Mouse (Mus musculus) ES-CJ7 (cell line): ENCODE data around the gene Arhgef28.

ENCODE experiments used
- DNase-seq: peaks from one replicate; pipeline ENCODE4 v3.0.0; 2011; ENCODE audit warnings: low read depth, low spot score

Gene Arhgef28

DNA sequence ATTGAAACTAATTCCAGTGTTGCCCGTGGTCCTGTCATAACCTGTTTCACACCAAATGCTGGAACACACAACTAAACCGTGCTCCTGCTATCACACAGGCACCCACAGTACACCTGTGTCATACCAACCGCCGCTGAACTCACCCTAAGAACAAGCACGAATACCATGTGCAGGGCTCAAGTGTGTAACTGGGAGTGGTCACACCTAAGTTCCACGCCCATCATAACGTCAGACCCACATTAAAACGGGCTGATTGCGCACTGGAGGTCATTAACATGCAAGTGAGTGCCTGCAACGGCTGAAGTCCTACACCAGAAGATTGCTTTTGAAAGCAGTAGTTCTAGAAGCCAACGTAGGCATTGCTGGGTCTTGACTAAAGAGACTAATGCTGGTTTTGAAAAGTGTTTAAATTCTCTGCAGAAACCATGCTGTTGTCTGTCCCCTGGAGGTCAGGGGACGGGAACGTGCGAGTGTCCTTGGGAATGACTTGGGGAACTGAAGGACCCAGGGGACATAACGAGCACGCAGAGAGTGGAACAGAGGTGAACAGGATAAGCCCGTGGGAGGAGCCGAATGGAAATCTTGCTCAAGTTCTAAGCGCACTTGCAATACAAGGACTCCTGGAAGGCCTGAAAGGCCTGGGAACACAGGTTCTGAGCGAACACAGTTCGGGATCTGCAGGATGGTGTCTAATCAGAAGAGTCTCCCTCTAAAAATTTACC lies 22.9 kb downstream of the Arhgef28 start:
- no peak for DNase-seq

DNA sequence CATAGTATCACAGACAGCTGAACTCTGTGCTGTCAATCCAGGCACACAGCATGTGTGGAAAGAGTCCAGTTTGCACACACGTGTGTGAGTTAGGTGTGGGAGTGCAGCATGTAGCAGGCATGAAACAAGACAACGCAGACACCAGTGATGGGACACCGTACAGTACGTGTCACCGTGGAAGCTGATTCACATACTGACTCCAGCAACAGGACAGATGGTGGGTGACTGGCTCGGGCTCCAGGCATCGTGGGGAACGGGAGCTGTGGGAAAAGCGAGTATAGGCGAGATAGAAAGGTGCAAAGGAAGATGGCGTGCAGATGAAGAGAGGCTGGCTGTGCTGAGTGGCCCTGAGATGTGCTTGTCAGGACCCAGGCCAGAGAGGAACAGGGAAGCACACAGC lies 23.9 kb downstream of the Arhgef28 start:
- DNase-seq, result no peak

DNA sequence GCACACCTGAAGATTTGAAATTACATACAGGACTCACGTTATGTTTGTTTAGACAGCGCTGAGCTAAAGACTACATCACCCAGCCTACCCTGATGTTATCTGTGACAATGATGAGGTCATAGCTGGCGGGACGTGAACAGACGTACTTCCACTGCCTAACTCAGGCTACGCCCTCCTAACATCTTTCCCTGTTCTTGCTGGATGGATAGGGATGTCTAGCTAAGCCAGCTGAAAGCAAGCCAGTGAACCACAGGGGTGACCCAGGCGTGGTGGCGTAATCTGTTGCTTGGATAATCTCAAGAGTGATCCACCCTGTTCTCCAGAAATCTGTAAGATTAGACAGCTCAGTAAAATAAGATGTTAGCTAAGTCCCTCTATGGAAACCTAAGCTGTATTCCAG lies 25.6 kb downstream of the Arhgef28 start:
- DNase-seq, result no peak

DNA sequence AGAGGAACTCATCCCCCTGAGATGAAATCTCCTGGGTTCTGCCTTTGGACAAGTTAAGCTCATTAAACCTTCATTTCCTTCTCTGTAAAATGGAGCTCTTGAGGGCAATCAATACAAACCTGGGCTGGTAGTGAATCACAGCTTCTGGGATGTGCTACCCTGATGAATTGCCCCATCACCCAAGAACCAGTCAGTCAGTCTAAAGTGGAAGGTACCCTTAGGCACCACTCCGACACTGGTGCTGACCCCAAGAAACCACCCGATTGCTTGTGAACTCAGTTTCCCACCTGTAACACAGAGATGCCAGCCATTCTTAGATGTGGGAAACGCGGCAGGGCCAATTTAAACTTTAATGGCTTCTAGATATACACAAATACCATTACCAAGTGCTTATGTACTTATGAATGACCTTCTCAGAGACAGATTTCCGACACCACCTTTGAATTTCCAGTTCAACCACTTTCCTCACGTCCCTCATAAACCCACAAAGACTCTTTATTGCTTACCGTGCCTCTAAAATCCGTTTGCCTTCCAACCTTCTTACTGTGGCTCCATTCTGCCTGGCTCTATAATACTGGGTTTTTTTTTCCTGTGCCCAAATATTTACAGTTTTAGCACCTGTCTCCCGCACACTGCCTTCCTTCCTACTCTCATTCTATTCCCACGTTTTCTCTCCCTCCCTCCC lies 30.8 kb downstream of the Arhgef28 start:
- no peak for DNase-seq

DNA sequence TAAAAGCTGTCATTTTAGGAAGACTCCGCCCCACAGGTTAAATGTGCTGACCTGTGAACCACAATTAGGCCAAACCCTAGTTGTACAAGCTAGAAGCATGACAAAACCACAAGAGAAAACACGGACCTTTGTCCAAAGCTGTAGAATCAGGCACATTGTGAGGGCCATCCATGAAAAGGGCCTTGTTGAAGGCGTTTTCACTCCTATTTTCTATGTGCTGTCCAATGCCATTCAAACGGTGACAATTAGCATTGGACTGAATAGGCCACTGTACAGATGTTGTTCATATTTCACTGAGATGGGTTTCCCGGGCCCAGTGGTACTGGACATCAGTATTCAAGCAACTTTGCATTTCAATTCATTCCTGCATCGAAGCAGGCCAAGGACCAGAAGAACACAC lies 33.2 kb downstream of the Arhgef28 start:
- no peak for DNase-seq

DNA sequence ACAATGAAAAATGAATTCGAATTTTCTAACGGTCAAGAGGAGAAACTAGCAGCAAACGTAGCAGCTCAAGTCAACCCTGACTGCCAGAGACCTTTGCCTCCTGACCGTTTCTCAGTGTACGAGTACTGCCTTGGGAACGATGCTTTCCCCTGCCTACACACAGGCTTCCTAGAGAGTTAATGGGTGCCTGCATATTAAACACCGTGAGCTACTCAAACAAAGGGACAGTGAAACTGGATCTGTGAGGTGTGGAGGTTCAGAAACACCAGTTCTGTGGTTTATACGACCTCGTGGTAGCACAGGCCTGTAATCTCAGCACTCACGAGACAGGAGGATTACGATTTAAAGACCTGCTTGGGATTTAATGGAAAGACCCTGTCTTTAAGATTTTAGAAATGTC lies 33.9 kb downstream of the Arhgef28 start:
- no peak for DNase-seq

DNA sequence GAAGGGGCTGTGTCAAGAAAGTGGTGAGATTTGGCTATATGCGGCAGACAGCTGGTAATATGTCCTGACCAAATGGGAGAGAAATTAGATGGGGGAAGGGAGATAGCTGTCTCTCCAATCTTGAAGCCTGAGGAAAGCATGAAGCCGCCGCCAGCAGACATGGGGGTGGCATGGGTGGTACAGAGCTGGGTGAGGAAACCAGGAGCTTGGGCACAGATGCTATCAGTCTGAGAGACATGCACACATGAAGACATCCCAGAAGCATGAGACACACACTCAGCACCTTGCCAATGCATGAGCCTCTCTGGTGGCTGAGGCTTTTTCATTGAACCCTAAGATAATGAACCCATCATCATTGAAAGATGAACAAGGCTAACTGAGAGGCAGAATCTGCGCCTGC lies 34.5 kb downstream of the Arhgef28 start:
- no peak for DNase-seq

DNA sequence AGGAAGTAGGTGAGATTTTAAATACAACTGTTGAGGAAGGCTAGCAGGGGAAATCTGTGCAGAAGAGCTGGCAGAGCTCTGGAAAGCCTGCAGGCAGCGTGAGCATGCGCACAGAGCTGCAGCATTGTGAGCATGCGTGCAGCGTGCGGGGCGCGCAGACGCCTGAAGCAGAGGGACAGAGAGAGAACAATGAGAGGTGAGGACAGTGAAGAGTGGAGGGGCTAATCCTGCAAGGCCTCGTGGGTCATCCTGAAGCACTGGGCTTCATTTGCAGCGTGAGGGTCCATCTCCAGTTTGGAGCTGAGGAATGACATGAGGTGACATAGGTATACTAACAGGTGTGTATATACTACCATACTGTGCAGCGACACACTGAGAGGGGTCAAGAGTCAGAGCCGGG lies 35.0 kb downstream of the Arhgef28 start:
- no peak for DNase-seq

DNA sequence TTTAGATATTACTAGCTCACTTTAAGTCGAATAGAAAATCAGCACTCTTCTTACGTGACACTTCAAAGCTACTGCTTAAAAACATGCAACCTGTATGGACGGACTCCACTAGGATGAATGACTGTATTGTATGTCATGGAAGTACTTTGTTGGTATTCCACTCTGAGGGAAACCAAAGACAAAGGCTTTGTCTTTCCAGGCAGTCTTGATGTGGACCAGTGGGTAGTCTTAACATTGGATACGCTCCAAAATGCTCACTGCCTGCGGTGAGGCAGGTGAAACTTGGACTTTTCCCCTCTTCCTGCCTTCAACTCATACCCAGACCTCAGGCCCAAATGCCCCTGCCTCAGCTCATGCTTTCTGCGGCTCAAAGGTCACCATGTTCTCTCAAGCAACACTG lies 41.4 kb downstream of the Arhgef28 start:
- no peak for DNase-seq

DNA sequence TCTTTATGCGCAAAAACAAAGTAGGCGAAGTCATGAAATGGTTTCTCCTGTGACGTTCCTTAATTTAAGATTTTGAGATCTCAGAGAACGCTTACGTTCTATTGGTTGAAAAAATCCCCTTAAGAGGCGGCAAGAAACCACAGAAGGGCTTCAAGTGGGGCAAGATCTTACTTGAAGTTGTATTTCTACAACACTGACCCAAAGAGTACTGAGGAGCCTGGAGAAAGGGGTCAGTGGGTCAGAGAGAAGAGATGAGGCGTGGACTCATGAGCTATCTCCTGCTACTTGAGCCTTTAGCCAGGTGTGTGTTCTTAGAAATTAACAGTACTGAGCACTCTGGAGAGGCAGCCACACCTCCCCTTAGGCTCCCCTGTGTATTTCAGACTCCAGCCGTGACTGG lies 44.7 kb downstream of the Arhgef28 start:
- DNase-seq, result no peak

DNA sequence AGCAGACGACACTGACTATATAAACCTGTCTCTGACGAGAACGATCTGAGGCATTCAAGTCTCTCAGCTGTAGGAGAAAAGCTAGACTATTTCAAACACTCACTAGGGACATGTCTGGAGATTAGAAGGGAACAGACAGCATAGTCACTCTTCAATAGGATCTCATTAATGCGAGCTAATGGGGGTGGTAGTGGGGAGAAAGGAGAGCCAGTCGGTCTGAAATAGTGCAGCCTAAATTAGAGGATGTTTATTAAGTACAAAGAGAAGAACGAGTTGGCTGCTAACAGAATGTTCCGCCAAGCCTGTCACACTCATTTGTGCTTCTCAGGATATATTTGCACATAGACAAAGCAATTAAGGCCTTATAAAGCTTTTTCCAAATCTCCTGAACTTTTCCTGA lies 49.6 kb downstream of the Arhgef28 start:
- no peak for DNase-seq

DNA sequence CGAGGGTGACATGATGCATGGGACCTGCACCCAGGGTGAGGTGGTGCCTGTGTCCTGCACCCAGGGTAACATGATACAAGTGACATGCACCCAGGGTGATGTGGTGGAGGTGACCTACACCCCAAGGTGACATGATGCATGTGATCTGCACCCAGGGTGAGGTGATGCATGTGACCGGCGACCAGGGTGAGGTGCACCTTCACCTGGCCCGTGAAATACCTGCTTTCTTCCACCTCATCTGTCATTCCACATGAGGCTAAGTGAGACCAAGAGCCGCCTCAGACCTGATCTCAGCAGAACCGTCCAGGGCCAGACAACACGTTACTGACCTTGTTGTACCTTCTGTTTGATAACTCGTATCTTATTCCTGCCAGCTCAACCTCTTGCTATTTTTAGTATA lies 53.5 kb downstream of the Arhgef28 start:
- DNase-seq, result no peak

DNA sequence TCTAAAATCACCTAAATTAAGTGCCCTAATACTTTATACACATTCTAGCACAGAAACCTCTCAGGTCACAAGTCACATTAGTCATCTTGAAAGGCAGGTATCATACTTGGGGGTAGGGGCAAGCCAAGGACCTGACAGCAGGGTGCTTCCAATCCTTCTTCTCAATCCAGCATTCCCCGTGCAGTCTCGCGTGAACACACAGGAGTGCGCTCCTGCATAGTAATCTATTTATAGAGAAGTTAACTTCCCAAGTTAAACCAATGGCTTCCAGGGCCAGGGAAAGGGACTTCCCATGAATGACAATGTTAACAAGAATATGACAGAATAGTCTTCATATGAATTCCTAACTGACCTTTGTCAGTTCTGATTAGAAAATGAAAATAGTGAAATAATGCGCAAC lies 58.7 kb downstream of the Arhgef28 start:
- DNase-seq, result no peak

DNA sequence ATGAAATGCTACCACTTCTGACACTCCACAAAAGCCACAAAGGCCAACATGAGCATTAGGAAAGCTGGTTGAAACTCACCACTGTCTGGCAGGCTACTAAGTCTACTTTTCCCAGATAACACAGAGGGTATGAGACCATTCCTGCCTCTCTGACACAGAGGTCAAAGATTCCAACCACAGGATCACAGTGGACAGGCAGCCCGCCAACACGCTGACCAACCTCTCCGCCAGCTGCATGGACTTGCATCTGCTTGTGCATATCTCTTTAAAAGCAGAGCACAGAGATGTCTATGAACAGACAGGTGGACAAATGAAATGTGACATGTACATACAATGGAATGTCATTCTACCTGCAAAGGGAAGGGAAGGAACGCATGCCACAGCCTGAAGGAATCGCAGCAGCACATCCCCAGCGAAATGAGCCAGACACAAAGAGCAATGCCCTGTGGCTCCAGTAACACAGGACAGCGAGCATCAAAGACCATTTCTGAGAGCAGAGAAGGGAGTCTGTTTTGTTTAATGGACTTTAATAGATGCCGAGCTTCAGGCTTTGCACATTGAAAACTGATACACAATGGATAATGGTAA lies 59.6 kb downstream of the Arhgef28 start:
- no peak for DNase-seq

DNA sequence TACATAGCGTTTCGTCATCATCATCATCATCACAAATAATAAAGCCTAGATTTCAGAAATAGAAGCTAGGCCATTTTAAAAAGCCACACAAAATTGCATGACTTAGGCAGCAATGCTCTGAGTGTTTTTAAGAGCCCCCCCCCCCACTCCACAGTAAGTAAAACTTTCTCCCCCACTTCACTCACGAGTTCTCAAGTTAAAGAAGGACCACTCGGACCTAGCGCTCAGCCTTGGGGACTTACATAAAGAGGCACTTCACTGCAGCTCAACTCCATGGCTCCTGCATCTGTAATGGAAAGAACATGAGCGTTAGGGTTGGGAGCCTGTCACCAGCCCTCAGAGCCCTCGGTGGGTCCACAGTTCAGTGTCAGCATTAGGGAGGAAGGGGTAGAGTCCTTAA lies 60.9 kb downstream of the Arhgef28 start:
- DNase-seq, result no peak

DNA sequence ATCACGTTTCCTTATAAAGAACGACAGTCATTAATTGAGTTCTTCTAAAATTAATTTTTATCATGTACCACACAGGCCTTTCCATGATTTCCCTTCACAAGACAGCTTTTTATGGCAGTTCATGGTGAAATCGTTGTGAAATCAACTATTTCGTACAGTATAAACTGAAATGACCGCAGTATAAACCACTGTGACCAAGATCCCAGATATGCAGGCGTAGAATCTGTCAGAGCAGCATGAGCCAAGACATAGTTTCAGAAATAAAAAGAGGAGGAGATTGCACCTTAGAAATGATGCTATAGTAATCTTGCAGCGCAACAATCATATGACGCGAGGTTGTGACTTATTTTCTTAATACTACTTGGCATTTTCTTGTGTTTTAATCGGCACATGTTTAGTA lies 63.2 kb downstream of the Arhgef28 start:
- no peak for DNase-seq

DNA sequence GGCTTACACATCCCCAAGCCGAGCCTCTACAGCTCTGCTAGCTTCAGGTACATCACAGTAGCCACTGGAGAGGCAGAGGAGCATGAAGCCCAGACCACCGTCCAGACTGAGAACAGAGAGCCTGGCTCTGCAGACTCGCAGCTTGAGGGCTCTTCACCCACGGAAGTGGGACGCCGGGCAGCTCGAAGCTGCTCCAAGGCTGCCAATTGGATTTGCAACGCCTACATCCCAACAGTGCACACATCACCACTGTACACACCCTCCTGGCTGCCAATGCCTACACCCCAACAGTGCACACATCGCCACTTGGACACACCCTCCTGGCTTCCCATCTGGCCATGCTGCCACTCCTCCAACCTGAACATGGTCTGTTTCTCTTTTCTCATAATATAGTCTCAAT lies 65.6 kb downstream of the Arhgef28 start:
- no peak for DNase-seq

DNA sequence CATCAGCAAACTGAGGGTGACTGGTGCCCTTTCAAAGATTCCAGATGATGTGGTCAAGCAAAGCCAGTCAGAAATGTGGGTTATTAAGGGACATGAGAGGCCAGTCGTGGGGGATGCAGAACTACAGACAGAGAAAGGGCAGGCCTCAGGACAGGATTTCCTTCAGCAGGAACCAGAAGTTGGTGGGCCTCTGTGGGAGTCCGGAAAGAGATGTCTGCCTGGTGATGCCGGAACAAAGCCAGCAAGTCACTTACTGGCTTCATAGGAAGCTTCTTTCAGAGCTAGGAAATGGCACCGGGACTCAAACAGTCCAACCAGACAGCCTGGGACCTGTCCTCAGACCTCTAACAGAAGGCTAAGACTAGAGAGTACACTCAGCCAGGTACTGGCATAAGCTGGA lies 67.5 kb downstream of the Arhgef28 start:
- DNase-seq, result no peak

DNA sequence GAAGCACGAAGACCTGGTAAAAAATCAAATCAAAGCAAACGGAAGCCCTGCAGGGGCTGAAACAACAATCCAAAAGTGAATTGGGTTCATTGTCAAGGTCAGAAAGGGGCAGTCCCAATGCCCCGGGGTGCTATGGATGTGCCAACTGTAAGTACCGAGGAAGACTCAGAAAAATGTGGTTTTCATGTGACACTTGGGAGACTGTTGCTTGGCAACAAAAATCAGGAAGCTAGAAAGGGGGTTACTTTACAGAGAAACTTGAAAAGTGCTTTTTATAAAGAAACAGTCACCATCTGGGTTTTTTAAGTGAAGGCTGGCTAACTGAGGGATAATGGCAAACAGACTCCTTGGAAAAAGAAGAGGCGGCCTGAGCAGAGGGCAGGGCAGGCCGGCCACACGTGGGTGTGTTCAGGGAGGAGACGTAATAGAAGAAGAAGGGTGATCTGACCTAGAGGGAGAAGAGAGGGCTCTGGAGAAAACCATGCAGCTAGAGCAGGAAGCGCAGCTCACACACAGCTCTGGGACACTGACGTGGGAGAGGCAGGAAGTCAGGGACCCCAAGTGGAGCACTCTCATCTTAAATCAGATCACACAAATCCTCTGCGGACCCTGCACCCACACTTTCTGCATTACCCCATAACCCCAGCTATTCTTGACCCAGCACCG lies 70.2 kb downstream of the Arhgef28 start:
- no peak for DNase-seq

DNA sequence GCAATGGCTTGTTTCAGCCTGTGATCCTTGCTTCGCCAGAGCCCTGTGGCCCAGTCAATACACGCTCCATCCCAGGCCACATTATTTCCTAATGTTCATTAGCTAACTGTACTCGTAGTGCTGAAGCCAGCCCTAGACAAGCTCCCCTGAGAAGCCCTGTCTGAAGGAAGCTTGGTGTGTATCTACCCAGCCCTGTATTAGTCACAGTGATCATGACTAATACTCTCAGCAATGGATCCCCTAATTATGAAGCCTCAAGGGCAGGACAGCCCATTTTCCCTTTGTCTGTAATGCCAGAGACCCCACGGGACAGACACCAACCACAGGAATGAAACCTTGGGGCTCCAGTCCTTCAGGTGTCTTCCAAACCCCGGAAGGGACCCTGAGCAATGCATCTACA lies 73.3 kb downstream of the Arhgef28 start:
- DNase-seq, result no peak

DNA sequence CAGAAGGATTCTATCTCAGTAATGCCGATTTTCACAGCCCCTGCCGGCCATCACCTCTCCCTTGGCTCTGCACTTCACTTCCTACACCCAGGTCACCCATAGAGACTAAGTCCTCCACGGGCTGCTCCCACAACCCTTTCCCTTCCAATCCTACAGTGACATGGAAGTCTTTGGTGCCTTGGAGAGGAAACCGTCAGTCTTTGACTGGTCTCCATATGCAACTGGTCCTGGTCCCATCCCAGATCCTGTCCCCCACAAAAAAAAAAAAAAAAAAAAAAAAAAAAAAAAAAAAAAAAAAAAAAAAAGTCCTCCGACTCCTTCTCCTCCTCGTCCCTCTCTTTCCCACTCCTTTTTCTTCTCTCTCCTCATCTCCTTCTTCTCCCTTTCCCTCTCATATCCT lies 74.0 kb downstream of the Arhgef28 start:
- no peak for DNase-seq

DNA sequence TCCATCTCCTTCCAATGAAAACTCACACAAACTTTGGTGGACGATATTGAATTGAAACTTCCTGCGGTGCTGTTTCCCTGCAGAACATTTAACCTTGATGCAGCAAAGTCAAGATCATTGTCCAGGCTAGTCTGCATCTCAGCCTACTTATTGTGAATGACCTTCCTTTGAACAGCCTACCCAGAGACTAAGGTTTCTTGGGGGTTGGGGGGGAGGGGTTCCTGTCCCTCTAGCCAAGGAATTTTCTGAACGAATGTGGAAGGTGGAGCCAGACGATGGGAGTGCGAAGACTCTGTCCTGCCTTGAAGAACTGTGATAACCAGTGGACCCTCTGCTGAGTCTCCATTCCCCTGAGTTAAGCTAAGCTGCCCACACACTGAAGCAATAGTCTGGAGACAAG lies 80.6 kb downstream of the Arhgef28 start:
- DNase-seq, result peak; percentile 41
